Mouse (Mus musculus) small intestine, adult 2 months (tissue): ENCODE results near the gene Pcsk1n.

Source experiments
- CTCF ChIP-seq: fragments of 200-500 bp; IDR thresholded peaks from 2 replicates; pipeline ENCODE4 v1.5.1; 2012; ENCODE audit warnings: low read depth, mild to moderate bottlenecking, control low read depth, inconsistent platforms, low read length, moderate library complexity, mixed read lengths; ENCODE audit not compliant: insufficient replicate concordance, insufficient read length; ENCODE audit errors: extremely low read depth
- POLR2A ChIP-seq: fragments of 200-500 bp; IDR thresholded peaks from 2 replicates; pipeline ENCODE4 v1.6.1; 2012; ENCODE audit warnings: low read depth, mild to moderate bottlenecking, control low read depth, inconsistent platforms, low read length, moderate library complexity

DNA sequence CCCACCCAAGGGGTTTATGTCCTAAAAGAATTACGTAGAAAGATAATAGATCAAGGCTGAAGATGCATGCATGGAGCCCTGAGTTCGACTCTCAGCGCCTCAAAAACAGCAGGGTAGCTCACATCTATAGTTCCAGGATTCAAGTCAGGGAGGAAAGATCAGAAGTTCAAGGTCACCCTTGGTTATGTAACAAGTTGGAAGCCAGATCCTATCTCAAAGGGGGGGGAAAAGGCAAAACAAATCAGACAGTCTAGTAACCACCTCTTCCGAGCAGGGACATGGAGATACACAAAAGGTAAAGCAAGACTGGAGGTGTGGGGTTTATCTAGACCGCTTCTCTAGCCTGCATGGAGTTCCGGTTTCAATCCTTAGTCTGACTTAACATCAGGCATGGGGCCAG is 6.6 kb downstream of the Pcsk1n start:
- TF ChIP-seq CTCF (no peak), POLR2A (no peak)
